Mouse (Mus musculus): ENCODE measurements around the gene Sgsh.
"Not testable (repeated sequence)": the region's sequence is repeated elsewhere in the genome, so short reads cannot be mapped to it uniquely, and the experiment has no call there.

The Sgsh gene

DNA sequence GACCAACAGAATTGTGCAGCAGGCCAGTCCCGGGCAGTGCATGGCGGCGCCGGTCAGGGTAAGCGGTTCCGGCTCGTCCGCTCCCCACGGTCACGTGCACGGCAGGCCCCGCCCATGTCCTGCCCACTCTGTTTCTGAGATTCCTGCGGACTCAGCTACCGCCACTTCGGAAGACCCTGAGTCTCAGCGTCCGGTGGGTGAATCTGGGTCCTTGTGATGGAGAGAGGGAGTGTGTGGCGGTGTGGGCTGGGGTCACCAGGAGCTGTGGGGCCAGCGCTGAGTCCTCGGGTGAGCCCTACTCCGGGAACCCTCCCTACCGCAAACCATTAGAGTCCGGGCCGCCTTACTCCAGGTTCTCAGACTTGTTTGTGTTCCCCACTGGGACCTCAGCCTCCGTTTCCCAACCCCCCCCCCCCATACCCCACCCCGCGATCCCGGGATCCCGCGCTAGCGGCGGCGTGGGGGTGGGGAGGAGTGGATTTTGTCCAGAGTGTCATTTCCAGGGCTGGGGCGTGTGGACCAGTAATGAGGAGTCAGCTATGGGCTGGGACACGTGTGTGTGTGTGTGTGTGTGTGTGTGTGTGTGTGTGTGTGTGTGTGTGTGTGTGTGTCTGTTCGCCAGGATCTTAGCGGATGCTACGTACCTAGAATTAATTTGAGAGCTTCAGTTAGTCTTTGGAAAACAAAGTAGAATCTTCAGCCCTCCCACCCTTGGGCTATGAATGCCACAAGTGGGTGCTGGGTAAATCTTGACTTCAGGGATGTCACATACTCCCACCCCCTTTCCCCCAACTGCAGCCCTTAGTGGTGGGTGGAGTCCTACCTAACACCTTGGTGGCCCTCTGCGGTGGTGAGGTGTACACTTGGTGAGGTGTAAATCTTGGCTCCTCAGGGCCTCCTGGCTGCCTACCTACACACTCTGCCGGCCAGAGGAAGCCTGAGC lies at the start of gene Sgsh, which contains the start of gene Slc26a11:
TSS of gene Sgsh (minus strand) at position 94 of the 943 bp plus-strand sequence.
TSS of gene Slc26a11 (plus strand) at position 115 of the 943 bp plus-strand sequence.
- peak; percentile 93 for DNase-seq

DNA sequence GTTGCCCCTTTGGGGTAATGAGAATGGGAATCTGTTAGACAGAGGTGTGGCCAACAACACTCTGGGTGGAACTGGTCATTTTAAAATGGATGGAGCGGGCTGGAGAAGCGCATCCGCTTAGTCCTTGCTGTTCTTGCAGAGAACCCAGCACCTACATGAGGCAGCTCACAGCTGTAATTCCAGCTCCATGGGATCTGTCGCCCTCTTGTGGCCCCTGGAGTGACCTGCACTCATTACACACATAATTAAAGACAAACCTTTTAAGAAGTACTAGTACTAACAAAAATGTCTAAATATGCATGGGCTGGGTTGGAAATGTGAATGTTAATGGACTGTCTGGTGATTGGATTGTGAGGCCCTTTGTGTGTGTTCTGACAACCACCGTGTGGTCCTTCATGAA lies 49.3 kb upstream of the Sgsh start:
- DNase-seq: peak; percentile 55

- no peak for DNase-seq
These were observed 47.3 kb upstream of the Sgsh start for GRCm38 (mm10) chr11:119402501-119403160.

DNA sequence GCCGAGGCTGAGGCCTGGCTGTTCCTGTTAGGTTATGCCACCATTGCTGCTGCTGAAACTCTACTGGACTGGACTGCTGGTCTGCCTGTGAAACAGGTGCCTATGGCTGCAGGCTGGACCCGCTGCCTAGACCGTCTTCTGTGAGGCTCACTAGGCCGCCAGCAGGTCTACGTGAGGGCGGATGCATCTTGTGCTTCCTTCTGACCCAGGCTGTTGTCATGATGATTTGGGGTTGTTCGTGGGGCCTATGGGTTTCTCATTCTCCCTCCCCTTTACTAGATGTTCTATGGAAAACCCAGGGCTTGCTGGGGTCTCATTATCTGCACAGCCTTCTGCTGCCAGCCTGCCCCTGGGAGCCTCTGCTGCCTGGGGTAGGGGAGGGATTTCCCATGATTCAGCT lies 41.1 kb upstream of the Sgsh start:
- no peak for DNase-seq

DNA sequence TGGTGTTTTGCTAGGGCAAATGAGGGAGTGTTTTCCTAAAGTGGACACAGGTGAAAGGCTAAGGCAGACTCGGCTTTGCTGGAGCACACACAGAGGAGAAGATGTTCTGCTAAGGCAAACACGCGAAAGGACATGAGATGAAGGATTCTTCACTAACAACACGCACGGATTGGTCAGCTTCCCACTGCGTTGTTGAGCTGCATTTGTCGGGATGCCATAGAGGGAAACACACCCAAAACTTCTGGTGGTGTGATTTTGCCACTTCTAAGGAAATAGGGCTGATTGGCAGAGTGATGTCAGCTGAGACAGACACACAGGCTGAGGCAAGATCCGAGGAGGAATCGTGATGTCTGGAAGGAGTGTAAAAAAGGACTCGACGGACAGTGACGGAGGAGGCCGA lies 40.6 kb upstream of the Sgsh start:
- DNase-seq: no peak

DNA sequence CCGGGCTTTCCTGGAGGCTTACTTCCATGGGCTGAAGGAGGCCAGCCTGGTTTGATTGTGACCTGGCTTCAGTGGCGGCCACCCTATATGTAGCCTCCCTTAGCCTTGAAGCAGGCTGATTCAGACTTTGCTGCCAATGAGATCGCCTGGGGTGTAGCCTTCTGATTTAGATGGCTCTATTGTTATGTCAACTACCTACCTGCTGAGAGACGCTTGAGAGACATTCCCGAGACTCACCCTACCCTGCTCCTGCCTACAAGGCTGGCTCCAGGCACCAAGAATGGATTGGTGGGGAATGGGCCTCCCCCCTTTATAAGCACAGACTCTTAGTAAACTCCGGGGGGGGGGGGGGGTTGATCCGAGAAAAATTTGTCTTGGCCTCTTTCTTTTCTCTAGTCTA lies 40.1 kb upstream of the Sgsh start:
- DNase-seq: no peak

DNA sequence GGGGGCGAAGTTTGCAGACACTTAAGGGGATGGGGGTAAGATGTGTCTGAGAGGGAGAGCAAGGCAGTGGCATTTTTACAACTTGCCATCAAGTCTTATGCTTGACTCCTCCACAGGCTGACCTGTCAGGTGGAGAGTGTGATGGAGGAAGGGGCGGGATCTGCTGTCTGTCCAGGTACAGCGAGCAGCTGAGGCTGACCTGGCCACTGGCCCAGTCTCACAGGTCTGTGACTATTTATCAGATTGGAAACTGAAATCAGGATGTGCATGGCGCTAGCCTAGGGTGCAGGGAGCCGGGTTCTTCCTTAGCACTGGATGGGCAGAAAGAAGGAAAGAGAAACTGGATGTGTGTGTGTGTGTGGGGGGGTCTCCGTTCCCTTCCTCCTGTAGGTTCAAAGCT lies 38.9 kb upstream of the Sgsh start:
- no peak for DNase-seq

- DNase-seq: no peak
These were observed 38.1 kb upstream of the Sgsh start for GRCm38 (mm10) chr11:119393483-119393804.

- DNase-seq: peak; percentile 73
These were observed 37.6 kb upstream of the Sgsh start, which contains the start of gene Rnf213 for GRCm38 (mm10) chr11:119392800-119393482. Gene Rnf213, plus strand, starts transcription at chr11:119393100.

GRCm38 (mm10) chr11:119392001-119392614 lies 36.8 kb upstream of the Sgsh start:
- peak; percentile 48 for DNase-seq

DNA sequence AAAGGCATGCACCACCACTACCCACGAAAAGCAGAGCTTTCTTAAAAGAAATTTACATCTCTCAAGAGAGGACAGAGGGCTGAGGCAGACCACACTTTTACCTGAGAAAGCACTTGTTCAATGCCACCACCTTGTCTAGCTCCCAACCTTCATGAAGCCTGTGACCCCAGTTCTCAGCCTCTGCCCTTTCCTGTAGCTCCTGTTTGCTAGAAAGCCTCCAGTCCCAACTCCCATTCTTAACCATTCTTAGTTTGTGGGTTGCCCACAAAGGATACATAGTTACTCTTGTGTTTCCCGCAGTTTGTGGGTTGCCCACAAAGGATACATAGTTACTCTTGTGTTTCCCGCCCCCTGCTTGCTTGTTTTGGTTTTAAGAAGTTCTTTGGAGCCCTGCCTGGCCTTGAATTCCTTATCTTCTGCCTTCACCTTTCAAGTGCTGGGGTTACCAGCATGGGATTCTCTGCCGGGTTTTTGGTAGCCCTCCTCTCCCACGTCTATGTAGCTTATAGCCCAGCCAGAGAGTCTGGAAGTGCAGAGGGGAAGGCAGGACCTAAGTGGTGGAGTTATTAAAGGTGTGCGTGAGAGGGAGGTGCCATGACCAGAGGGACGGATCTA lies 36.2 kb upstream of the Sgsh start:
- no peak for DNase-seq

- peak; percentile 55 for DNase-seq
These were observed 35.2 kb upstream of the Sgsh start for GRCm38 (mm10) chr11:119390271-119391231.

DNA sequence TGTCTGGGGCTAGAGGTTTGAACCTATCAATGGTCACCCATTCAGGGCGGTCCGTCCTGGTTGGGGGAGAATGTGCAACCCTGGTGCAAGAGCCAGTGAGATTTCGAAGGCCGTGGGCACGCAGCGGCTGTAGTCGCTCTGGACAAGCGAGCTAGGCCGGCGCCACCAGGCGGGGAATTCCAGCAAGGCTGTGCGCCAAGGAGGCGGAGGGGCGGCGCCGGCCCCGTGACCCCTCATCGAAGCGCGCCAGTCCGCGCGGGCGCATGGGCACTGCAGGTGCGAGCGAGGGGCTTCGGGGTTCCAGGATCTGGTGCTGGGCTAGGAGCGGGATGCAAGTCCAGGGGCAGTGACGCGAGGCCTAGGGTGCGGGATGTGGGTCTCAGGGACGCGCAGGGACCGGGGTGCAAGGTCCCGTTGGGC lies 34.5 kb upstream of the Sgsh start:
- DNase-seq: peak; percentile 90

DNA sequence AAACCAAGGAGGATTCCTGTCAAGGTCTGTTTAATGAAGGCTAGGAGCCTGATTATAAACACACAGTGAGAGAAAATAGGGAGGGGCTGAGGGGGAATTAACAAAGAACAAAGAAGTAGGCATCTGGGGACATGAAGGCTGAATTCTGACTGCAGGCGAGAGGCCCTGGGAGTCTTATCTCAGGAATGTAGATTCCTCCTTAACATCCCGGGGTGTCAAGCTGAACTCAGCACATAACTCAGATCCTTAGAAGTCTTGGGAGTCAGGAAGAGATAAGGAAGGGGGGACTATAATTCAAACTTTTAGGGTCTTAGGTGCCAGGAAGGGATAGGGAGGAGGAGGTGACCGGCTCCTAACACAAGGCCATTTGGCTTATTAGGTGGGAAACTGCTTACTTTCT lies 31.9 kb upstream of the Sgsh start:
- DNase-seq: not testable (repeated sequence)

DNA sequence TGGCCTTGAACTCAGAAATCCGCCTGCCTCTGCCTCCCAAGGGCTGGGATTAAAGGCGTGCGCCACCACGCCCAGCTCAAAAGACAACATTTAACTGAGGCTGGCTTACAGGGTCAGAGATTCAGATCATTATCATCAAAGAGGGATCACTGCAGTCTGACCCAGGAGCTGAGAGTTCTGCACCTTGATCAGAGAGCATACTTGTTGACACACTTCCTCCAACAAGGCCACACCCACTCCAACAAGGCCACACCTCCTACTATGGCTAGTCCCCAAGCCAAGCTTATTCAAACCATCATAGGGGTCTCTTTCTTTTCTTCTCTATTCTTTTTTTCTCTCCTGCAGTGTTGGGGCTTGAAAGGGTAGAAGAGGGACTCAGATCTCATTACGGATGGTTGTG lies 31.0 kb upstream of the Sgsh start:
- no peak for DNase-seq

DNA sequence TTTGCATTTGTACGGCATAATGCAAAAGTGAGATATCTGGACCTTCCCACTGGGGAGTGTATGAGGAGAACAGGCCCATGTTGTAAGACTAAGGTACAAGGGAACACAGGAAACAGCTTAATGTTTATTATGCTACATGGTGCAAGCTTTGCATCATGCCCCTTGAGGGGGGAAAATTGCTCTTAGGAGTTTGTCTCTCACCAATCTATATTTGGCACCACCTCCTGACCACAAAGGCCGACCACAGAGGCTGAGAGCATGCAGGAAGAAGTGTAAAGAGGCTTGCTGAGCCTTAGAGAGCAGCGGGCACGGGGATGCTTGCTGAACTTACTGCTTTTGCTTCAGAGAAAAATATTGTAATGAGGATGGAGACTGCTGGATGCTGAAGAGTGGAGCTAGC lies 29.6 kb upstream of the Sgsh start:
- DNase-seq: no peak

GRCm38 (mm10) chr11:119382338-119382850 lies 27.1 kb upstream of the Sgsh start:
- no peak for DNase-seq

GRCm38 (mm10) chr11:119381631-119382337 lies 26.4 kb upstream of the Sgsh start:
- no peak for DNase-seq

GRCm38 (mm10) chr11:119378551-119378950 lies 23.2 kb upstream of the Sgsh start:
- DNase-seq: no peak

DNA sequence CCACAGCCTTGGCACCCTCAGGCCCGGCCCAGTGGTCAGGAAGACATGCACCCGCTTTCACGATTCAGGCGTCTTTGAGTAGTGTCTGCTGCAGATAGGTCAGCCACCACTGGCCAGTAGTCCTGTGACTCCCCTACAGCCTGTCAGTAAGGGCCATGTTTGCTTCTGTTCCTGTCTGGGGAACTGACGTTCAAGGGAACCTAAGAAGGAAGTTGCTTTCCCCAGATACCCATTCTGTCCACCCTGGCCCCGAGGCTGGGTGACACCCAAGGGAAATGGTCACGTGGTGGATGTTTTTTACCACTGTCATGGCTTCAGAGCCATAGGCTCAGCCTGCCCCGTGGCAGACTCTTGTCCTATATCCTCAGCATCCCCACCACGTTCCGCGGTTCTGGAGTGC lies 22.0 kb upstream of the Sgsh start:
- DNase-seq: no peak
